Mouse (Mus musculus) retina, embryonic 14.5 days (tissue): Measurements from ENCODE around the gene Nup93.

Source experiments
- DNase-seq: peaks from one replicate; pipeline ENCODE4 v3.0.0-alpha.2; 2015; ENCODE audit warnings: low spot score

Nup93 gene

DNA sequence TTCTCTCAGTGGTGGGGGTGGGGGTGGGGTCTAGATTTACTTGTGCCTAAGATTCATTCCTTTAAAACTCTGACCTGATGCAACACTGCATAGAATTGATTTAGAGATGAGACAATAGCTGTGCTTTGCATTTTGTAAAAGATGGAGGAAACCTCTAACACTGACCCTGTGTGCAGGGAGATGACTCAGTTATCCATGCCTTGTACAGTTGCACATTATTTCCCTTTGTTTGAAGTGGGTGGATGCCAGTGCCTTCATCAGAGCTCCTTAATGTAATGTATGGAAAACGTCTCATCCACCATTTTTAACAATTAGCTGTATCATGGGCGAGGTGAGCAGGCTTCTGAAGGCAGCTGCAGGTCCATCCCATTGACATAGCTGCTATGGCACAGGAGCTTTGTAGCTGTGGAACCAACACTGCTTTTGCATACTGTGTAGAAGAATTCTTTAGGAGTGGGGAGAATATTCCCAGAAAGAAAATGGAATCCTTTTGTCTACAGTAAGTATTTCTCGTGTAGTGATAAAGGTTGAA, 54.1 kb downstream of the Nup93 start:
- DNase-seq = no peak

- DNase-seq = no peak
These were observed 55.9 kb downstream of the Nup93 start for GRCm38 (mm10) chr8:94270309-94270708.

GRCm38 (mm10) chr8:94271102-94271501, 56.7 kb downstream of the Nup93 start:
- DNase-seq = no peak

DNA sequence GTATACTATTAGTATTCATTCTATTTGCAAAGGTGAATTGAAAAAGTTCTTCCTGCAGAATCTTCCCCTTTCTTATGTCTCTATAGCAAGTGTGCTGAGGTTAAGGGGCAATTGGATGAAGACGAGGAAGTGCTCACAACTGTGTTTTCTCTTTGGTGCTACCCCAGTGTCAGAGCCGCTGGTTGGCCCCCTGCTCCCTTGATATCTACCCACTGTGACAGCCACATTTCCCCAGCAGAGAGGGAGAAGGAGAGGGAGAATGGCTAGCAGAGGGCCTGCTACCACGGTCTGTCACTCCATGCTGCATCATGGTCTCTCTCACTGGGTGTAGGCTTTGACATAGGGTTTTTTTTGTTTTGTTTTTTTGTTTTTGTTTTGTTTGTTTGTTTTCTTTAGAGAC, 58.2 kb downstream of the Nup93 start:
- DNase-seq = no peak

DNA sequence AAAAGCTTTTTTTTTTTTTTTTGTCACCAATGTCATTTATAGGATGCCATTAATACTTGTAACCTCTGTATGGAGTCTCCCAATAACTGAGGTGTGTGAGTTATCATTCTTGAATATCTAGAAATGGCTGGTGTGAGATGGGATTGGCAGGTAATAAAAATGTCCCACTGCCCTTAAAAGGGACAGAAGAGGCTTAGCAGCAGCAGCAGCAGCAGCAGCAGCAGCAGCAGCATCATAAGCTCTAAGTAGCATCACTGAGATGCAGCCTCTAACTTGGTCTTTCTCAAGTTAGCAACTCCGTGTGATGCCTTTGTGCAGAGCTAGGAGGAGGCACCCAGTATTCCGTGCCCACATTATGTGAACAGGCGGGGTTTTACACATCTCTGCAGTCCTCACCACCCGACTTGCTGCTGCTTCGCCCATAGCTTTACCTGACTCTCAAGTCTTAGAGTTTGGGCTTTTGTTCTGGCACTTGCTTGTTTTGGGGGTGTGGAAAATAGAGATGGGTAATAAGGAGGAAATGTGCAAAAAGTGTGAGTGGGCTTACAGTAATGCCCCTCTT, 59.0 kb downstream of the Nup93 start:
- no peak for DNase-seq

DNA sequence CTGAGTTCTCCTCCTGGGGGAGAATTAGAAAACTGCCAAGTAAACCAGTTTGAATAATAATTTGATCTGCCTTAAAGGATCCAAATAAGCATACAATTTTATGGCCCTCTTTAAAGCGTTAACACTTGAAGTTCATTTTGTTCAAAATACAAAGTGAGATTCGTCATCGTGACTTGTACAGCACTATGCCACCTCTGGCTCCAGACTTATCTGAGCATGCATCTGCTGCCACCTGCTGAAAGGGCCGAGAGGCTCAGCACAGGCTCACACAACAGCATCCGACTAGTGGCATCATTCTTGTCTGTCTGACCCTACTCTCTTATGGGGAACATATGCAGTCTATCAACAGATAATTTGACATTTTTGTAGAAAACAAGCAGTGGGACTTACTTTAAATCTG, 59.7 kb downstream of the Nup93 start:
- no peak for DNase-seq

- DNase-seq = no peak
These were observed 63.9 kb downstream of the Nup93 start for GRCm38 (mm10) chr8:94278295-94278694.

GRCm38 (mm10) chr8:94280001-94280613, 65.7 kb downstream of the Nup93 start:
- DNase-seq = no peak

DNA sequence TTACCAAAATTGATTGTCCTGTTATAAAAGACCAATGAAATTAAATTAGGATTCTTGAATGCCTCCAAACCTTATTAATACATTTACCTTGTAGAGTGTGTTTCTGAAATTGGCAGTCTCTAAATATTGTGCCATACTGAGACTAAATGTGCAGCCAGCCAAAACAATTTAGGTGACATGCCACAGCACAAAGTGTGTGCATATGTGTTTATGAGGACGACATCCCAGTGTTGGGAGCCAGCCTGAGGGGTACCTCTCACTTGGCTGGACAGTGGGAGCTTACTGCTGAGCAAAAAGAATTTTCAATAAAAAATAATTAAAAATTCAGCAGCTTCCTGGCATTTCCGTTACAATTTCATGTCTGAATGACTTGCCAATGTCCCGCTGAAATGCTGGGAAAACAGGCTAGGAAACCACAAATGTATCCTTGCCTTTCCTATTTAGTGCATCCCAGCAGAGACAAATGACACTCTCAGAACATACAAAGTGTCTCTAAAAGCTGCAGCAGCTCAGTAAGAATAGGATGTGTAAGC, 68.2 kb downstream of the Nup93 start:
- no peak for DNase-seq

DNA sequence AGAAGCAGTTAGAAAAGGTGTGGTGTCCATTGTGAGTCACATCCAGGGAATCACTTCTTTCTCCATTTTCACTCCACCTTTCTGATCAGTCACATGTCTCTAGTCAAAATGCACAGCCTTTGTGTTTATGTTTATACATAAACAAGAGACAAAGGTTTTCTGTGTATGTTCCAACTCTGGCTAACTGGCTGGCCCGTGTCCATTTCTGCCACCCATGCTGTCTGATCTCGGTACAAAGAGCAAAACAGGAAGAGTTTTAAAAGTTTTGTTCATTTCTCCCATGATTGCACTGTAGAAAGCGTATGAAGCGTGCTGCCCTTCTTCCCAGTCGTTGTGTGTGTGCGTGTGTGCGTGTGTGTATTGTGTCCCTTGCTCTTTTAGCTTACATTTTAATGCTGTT, 69.8 kb downstream of the Nup93 start:
- no peak for DNase-seq

GRCm38 (mm10) chr8:94290606-94291005, 76.2 kb downstream of the Nup93 start:
- no peak for DNase-seq

- no peak for DNase-seq
These were observed 77.7 kb downstream of the Nup93 start for GRCm38 (mm10) chr8:94292072-94292471.

- no peak for DNase-seq
These were observed 78.3 kb downstream of the Nup93 start for GRCm38 (mm10) chr8:94292626-94293025.

DNA sequence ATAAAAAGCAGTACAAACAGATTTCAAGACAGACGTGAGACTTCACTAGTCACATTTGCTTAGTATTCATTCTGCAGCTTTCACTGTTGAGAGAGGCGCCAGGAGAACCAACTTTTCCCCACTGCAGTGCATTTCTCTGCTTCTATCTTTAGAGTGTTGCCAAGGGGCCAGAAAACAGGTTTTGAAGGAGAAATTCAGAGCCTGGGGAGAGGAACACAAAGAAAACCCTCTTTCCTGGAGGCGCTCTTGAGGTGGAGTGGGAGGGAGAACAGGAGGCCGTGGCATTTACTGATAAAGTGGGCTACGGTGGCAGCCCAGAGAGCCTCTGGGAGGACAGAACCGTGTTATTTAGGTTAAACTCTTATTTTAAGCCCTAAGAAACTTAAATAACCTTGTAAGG, 81.3 kb downstream of the Nup93 start:
- no peak for DNase-seq

- DNase-seq = no peak
These were observed 82.1 kb downstream of the Nup93 start for GRCm38 (mm10) chr8:94296312-94296991.

DNA sequence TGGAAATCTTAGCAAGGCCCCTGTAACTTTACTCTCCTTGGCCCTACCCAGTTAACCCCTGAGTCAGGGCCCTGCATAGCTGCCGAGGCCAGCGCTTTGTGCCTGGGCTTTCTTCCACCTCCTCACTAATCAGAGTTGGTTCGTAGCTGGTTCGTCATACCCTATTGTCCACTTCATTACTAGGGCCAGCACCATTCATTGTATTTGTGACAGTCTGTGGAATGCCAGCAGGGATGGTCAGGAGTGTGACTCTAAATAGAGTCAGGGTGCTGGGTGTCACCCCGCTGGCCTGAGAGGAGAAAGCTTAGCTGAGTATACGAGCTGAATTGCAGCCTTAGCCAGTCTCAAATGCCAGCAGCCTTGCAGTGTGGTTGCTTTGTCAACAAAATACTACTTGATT, 82.7 kb downstream of the Nup93 start:
- DNase-seq = peak; percentile 5

DNA sequence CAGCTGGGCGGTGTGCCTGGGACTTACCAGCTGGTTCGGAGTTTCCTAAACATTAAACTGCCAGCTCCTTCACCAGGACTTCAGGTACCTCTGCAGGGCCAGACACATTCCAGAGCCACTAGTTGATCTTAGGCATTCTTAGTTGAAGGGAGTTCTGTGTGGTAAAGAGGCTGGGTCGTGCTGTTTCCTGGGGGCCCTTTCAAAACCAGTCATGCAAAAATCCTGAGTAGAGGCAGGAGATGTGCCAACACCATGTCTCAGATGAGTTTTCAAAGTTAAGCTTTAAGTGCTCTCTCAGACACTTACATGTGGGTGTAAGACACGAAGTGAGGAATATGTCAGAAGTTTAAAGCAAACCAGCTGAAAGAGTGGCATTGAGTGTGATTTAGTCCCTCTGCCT, 86.4 kb downstream of the Nup93 start:
- DNase-seq = no peak

DNA sequence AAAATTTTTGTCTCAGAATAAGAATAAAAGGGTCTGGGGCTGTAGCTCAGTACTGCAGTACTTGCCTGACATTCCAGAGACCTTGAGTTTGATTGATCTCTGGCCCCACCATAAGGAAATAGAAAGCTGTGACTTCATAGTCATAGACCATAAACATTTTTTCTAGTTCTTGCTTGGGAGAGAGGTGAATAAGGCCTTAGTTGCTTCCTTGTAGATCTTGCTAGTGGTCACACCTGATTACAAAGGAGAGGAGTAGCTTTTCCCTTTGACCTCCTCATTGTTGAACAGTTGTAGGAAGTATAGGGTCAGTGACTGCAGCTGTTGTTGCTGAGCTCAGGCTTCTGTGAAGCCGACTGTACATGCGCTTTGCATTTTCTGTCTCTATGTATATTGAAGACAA, 90.0 kb downstream of the Nup93 start:
- no peak for DNase-seq

DNA sequence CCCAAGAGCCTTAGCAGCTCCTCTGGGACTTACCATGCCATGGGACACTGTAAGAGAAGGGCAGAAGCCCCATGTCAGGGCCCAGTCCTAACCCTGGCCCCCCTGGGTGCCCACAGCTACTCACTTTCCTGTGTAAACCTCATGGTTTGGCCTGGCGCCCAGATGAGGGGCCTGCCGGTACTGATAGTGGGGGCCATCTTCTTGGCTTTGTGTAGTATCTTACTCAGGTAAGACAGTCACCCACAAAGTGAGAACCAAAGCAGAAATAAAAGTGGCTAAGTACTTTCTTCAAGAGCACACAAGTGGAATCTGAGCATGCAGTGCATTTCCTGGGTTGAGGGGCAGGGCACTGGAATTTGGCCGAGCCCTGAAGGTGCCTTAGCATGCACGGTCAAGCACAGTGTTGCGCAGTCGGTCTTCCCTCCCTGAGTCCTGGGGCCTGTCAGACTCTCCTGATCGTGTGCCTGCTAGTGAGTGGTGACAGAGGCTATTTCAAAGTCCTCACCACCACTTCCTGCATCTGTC, 92.7 kb downstream of the Nup93 start:
- no peak for DNase-seq

DNA sequence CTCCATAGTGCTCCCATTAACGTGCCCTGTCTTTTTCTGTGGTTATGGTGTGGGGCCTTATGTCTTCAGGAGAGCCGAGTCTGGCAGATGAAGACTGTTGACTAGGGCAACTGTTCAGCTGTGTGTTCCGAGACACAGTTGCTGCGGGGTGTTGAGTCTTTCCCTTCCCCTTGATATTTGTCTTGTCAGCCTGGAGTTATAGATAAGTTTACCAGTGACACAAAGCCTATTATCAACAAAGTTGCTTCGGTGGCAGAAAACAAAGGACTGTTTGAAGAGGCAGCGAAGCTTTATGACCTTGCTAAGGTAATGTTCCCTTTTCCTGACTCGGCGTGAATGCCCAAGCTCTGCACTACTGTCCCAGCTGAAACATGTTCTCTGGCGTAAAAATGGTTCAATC, 93.3 kb downstream of the Nup93 start:
- no peak for DNase-seq

DNA sequence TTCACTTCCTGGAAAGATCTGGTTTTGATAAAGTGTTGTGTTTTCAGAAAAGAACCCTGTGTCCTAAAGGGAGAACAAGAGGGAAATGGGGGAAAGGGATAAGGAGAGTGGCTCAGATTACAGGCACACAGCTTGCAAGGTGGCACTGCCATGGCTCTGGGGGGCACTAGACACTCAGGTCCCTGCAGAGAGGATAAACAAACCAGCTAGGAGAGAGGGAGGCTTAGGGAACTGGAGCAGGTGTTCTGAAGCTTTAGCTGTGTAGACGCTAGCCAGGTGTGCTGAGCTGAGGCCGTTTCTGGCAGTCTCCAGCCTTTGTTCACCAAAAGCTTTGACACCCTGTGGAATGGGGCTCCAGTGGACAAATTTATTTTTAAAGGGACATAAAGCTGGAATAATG, 99.7 kb downstream of the Nup93 start:
- DNase-seq = no peak

- no peak for DNase-seq
These were observed 102.9 kb downstream of the Nup93 start for GRCm38 (mm10) chr8:94317249-94317648.

DNA sequence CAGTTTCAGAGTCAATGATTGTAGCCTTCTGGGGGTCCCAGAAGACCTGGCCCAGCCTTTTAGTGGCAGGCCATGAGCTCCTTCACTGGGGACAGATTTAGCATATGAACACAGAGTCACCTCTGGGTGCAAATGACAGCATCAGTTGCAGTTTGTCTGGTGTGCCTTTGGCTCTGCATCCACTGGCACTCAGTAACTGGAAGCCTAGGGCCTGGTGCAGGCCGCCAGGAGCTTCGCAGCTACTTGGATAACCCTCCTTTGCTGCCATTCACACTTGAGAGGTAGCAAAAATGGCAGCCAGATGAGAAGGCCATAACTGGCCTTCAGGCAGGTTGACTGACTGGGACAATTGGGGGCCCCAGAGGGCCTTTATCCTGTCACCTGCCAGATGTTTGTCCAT, 103.3 kb downstream of the Nup93 start:
- no peak for DNase-seq
